Mouse (Mus musculus): ENCODE measurements at regions not wholly inside any gene's neighbourhood (a gene's known extent, or its start where the extent isn't known, plus 50 kb on each side); places are given as distances from the start of the nearest gene placed in this dataset.

DNA sequence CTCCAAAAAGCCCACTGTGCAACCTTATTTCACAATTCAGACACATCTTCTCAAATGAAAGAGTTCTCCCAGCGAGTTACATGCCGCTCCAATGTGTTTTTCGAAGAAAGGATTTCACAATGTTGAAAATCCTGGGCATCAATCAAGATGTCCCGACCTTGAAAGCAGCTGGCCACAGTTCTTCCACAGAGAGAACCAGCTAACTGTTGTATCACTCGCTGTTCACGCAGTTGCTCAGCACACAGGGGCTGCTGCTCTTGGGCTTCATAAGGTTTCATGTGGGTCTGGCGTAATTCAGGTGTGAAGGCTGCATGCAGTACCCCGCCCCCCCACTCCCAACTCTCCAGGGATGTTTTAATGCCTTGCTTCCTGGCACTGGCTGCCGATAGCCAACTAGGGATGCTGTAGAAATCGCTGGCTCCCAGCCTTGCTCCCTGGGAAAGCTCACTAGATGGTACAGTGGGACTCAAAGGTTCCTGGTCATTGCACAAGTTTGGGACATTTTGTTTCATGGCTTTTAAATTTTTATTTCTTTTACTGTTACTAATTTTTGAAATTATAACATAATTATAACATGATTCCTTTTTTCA, 65.5 kb upstream of the Sash1 start:
- no peak for DNase-seq (ENCODE audit: low spot score in 2 of 2)

DNA sequence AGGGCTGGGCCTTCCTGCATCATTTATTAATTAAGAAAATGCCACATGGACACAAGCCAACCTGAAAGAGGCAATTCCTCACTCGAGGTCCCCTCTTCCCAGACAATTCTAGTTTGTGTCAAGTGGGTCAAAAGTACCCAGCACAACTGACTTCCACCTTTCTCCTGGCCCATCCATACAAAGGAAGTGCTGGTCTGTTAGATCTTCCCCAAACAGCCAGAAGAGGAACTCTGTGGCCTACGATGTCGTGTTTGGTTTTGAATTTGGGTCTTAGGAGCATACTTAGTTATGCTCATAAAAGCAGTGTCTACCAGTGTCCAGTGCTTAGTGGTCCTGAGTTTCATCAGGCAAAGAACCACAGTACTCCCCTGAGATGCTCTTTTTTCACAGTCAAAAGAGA, 62.4 kb upstream of the Sash1 start:
- no peak for DNase-seq (ENCODE audit: low spot score in 2 of 2)

DNA sequence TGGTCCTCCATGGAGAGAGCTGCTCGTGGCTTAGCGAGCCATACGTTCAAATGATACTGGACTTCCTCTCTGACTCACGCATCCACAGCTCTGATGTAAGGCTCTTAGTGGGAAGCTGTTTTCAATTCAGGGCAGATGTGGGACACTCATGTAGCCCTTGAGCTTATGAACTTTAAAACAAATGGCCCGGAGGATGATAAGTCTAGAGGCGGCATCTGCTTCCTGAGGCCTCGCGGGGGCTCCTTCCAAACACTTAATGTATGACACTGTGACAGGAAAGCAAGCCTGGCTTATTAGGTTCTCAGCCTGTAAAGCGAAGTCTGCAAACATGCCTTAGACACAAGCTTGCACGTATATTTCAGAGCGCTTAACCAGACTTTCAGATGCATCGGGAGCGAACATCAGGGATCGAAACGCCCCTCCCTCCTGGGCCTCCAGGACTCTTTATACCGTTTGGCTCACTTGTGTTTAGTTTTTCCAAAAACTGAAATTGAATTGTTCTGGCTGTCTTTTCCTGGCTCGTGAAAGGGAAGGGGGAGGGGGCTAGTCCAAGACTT, 59.4 kb upstream of the Sash1 start:
- DNase-seq (ENCODE audit: low spot score in 2 of 2) = no peak

DNA sequence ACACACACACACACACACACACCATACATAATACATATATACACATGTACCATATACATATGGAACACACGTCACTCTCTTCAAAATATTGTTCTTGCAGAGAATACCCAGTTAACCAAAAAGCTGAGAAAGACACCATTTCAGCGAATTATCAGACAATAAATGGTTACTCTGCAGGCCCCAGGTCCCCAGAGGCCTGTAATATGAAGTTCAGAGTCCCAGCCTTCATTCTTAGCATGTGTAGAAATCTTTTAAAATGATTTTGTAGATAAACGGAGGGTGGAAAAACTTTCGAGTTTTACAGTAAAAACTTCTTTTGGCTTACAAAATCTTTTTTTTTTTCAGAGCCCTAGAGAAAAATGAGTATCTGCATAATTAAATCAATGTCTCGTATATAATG, 58.7 kb upstream of the Sash1 start:
- DNase-seq (ENCODE audit: low spot score in 2 of 2) = no peak

DNA sequence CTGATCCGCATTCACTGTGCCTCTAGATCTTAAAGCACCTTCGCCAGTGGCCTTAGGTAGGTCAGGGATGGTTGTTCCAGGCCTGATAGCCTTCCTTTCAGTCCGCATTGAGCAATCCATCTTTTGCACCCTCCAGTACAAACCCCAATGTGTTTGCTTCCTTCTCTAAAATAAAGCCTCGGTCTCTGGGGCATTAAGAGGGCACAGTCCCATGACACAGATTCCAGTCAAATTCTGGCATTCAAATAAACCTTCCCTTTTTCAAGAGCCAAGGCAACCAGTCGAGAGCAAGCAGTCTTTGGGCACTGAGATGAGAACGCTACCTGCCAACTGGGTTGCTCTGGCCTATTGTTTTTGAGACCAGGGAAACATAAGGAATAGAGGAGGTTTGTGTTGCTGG, 57.8 kb upstream of the Sash1 start:
- no peak for DNase-seq (ENCODE audit: low spot score in 2 of 2)

DNA sequence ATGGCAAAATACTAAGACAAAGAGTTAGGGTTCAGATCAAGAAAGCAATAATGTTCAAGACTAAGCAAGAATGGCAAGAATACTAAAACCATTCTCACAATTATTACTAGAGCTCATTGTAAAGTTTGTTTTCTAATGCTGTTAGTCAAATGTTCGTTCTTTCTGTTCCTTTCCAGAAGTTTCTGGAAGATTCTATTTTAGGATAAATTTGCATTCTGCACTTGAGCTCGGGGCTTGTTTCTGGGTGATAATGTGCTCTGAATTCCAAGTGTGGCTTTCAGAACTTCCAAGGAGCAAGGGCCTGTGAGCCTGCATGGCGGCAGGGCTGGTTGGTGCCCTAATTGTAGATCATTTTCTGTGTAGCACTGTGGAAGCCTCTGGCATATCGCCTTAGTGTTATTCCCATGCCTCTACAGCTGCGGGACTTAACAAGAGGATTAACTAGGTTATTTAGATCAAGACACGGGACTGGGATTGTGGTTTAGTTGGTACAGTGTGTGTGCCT, 57.1 kb upstream of the Sash1 start:
- no peak for DNase-seq (ENCODE audit: low spot score in 2 of 2)

DNA sequence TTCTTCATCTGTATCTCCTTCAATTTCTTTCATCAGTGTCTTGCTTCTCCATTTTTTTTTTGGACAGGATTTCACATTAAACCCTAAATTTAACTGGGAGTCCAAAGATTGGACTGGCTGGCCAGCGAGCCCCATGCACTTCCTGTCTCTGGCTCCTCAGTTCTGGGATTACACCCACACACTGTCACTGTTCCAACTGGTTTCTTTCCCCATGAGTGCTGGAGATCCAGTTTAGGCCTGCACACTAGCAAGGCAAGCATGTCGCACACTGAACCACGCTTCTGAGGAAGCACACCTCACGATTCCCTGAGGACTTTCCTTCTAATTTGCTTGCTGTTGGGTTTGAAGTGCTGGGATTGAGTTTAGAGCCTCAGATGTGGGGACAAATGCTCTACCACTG, 50.5 kb upstream of the Sash1 start:
- DNase-seq (ENCODE audit: low spot score in 2 of 2) = no peak

Data from spleen, postnatal 36 days (tissue).